Mouse (Mus musculus) midbrain, embryonic 10.5 days (tissue): ENCODE data around the gene Qrfp. TPM values are rescaled to one million over a fixed set of nuclear protein-coding genes. Genes with fewer than 3 reads are reported as not detected.

Experiments used
- DNase-seq: peaks from one replicate; pipeline ENCODE4 v3.0.0-alpha.2; 2017; ENCODE audit warnings: low spot score
- H3K27ac ChIP-seq: fragments of 300-500 bp; sonication (generic); replicated peaks from 2 replicates; pipeline ENCODE4 v1.5.1; 2016; ENCODE audit warnings: mild to moderate bottlenecking
- H3K27me3 ChIP-seq: fragments of 300-500 bp; sonication (generic); 2 replicates; pipeline ENCODE4 v1.6.1; 2016; ENCODE audit warnings: low read depth, mild to moderate bottlenecking; ENCODE audit not compliant: poor library complexity, severe bottlenecking
- H3K36me3 ChIP-seq: fragments of 300-500 bp; sonication (generic); 2 replicates; pipeline ENCODE4 v1.6.1; 2016; ENCODE audit warnings: mild to moderate bottlenecking, moderate library complexity
- H3K4me1 ChIP-seq: fragments of 300-500 bp; sonication (generic); 2 replicates; pipeline ENCODE4 v1.6.1; 2016
- H3K4me3 ChIP-seq: fragments of 300-500 bp; sonication (generic); 2 replicates; pipeline ENCODE4 v1.5.1; 2016; ENCODE audit warnings: mild to moderate bottlenecking, moderate library complexity
- H3K9me3 ChIP-seq: fragments of 300-500 bp; sonication (generic); replicated peaks from 2 replicates; pipeline ENCODE4 v1.6.1; 2016; ENCODE audit warnings: mild to moderate bottlenecking
- WGBS: fragments of 180-500 bp; shearing (Covaris S2); methylation state at CpG from one replicate; pipeline ENCODE4 v1.1.7; 2016; 5-methylcytosine and 5-hydroxymethylcytosine counted together
- polyA plus RNA-seq: library from polyadenylated mRNA; unstranded; fragments of >200 nt; fragmentation: Nextera tagmentation; extraction: Ambion mirVana; gene quantifications from 2 replicates; pipeline ENCODE4 v1.2.1, GENCODE M21; 2016

Gene Qrfp
- polyA plus RNA-seq, 1 experiment from 2014 or later = 0.05 TPM

DNA sequence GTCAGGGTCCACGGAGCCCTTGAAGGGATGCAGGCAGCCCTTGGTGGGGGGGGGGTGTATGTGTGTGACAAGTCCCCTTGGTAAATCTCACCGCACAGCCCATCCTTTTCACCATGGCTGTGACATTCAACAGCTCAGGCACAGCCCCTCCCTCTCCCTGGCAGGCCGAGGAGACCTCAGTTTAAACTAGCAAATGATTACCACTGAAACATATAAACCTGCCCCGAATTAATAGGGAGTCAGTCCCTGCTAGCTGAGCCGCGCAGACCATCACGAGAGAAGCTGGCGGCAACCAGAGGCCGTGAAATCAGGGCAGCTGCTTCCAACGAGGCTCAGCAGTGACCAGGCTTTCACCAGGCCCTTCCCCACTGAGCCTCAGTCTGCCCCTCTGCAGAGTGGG, 25.7 kb upstream of the Qrfp start:
- DNase-seq = no peak
- Histone ChIP-seq H3K36me3 (no peaks in the 10 kb centered on the region), H3K27me3 (peaks cover 31% of the 10 kb centered on the region), H3K9me3 (no peaks in the 10 kb centered on the region), H3K27ac (no peak overlapping the region), H3K4me1 (peaks cover 35% of the 10 kb centered on the region), H3K4me3 (no peak overlapping the region)
- WGBS = 73% methylated on average over 10 of the region's 10 CpGs

DNA sequence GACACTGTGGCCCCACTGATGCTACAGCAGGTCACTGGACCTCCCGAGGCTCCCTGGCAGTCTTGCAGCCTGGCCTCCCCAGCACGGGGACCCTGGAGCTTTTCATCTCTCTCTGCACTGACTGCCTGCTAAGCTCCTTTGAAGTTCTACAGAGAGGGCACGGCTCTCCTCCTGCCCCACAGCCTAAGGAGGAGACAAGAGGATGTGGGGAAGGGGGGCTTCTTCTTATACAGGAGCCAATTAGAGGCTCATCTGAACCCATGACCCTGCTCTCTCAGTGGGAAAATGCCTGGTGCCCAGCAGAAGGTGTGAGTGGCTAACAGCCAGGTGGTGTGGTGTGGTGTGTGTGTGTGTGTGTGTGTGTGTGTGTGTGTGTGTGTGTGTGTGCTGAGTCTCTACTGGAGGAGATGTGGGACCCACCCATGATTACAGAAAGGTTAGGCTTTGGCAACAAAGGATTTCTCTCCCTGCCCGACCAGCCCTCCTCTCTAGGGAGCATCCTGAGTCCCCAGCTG, 18.0 kb upstream of the Qrfp start:
- 8% methylated on average over 4 of the region's 4 CpGs for WGBS
- H3K27me3 ChIP-seq = peaks cover 12% of the 10 kb centered on the region
- H3K4me3 ChIP-seq = no peak overlapping the region
- DNase-seq = no peak
- H3K9me3 ChIP-seq = no peaks in the 10 kb centered on the region
- H3K27ac ChIP-seq = peak overlapping the region; percentile 46
- H3K36me3 ChIP-seq = no peaks in the 10 kb centered on the region
- peaks cover 53% of the 10 kb centered on the region for H3K4me1 ChIP-seq

DNA sequence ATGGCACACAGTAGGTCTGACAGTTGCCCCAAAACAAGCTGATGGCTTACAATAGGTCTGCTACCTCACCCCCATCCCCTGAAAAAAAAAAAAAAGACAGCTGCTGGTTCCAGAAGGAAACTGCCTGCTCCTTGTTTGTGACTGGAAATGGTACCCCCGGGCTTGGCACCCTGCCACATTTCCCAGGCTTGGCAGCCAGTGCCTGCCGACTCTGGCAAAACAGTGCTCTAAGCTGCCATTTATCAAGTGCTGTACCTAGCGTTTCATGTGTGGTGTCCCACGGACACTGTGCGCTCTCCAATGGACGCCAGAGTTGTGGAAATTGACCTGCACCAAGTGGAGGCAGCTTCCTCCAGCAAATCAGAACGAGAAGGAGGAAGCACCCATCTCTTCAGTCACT, 17.5 kb upstream of the Qrfp start:
- H3K36me3 ChIP-seq = no peaks in the 10 kb centered on the region
- H3K27me3 ChIP-seq = peaks cover 17% of the 10 kb centered on the region
- H3K27ac ChIP-seq = 0 out of 2 replicates have a peak overlapping the region, but pooled peaks have one; percentile 46
- no peaks in the 10 kb centered on the region for H3K9me3 ChIP-seq
- no peak overlapping the region for H3K4me3 ChIP-seq
- peaks cover 55% of the 10 kb centered on the region for H3K4me1 ChIP-seq
- WGBS = 76% methylated on average over 7 of the region's 7 CpGs
- DNase-seq = no peak

DNA sequence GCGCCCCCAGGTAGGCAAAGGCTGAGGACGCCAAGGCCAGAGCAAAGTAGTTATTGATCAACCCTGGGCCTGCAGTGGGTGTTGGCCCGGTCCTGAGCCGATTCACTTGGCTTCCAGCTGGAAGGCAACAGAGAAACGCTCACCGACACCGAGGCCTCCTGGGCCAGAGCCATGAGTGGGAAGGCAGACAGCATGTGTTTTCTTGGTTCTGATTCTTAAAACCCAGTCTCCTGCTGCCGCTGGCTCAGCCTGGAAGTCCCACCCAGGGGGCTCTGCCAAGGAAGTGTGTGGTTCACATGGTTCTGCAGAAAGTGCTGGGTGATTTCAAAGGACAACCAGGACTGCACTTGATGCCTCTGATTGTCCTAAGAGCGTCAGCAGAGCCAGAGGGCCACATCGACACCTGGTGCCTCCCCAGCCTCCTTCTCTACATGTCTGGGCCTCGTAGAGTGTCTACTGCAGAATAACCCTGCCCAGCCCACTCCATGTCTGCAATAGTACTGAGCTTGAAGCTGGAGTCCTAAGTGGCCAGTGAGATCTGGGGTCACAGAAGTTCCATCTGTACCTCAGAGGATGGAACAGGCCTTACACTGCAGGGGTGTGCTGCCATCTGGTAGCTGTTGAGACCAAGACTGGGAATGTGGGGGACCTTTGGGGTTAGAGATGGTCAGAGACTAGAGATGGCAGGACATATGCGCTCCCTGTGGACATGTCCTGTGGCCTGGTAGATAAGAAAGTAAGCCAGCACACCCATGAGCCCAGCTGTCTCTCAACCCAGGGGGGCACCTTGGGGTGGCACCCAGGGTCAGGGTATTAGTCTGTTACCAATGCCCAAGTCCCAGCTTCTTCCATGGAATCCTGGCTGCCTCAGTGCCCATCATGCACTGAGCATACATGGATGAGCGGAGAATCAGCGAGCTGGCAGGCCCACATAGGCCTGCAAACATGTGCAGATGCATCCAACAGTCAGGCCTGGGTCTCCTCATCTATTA, 16.0 kb upstream of the Qrfp start:
- 90% methylated on average over 14 of the region's 14 CpGs for whole genome bisulfite sequencing
- H3K27ac ChIP-seq = no peak overlapping the region; the same call in 1 of the 2 replicates

DNA sequence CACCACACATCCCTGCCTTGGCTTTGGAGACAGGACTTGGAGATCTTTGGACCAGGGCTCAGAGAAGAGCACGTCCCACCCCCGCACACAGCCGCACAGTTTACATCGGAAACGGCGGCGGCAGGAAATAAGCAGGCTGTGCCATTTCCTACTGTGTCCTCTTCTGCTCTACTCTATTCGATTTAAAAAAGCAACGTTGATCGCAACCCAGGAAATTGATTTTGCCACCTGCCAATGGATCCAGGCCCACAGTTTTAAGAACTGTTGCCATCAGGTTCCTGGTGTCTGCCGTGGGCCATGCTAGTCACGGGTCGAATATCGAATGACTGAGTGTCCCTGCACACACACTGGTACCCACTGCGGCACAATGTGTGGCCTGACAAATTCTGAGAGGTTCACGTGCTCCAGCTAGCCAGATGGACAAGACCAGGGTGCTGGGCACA, 15.1 kb upstream of the Qrfp start:
- WGBS = 88% methylated on average over 16 of the region's 16 CpGs
- H3K27me3 ChIP-seq = peaks cover 40% of the 10 kb centered on the region
- no peaks in the 10 kb centered on the region for H3K36me3 ChIP-seq
- no peak overlapping the region for H3K4me3 ChIP-seq
- no peaks in the 10 kb centered on the region for H3K9me3 ChIP-seq
- no peak overlapping the region for H3K27ac ChIP-seq
- no peak for DNase-seq
- peaks cover 68% of the 10 kb centered on the region for H3K4me1 ChIP-seq

More for the DNA sequence above, 16.0 kb upstream of the Qrfp start:
- Histone ChIP-seq H3K9me3 (no peaks in the 10 kb centered on the region), H3K4me3 (no peak overlapping the region), H3K36me3 (no peaks in the 10 kb centered on the region), H3K4me1 (peaks cover 67% of the 10 kb centered on the region), H3K27me3 (peaks cover 31% of the 10 kb centered on the region)
- no peak for DNase-seq

DNA sequence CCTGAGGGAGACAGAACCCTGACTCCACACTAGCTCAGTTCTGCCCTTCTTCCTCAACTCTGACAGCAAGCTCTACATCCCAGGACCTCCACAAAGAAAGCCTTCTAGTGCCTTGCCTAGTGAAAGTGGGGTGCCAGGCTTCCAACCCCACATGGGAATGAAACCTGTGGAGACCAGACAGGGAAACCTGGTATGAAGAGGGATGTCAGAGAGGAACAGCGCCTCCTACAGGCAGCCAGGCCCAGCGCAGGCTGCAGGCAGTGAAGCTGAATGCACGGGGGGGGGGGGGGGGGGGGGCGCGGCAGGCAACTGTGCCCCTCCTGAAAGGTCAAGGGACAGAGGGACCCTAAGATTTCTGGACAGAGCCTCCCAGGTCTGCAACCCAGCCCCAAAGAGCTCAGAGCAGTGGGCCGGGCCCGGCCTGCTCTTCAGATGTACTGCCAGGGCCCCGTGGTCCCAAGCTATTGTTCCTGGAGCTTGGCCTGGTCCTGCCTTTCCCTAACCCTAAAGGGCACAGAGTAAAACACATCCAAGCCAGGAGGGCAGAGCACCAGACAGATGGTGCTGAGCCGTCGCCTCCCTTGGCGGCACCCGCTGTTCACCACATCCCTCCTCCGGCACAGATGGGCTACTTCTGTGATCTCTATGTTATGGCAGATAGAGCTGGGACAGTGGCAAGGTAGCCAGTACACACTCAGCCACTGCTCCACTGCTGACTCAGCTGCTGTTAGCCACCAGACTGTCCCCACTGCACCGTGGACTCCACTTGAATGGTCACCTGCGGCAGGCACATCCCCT, 13.8 kb upstream of the Qrfp start:
- Histone ChIP-seq H3K27ac (peak overlapping the region; percentile 81), H3K9me3 (no peaks in the 10 kb centered on the region), H3K4me1 (peaks cover 54% of the 10 kb centered on the region), H3K27me3 (peaks cover 47% of the 10 kb centered on the region), H3K4me3 (no peak overlapping the region), H3K36me3 (no peaks in the 10 kb centered on the region)
- 88% methylated on average over 10 of the region's 15 CpGs for WGBS
- peak; percentile 53 for DNase-seq

DNA sequence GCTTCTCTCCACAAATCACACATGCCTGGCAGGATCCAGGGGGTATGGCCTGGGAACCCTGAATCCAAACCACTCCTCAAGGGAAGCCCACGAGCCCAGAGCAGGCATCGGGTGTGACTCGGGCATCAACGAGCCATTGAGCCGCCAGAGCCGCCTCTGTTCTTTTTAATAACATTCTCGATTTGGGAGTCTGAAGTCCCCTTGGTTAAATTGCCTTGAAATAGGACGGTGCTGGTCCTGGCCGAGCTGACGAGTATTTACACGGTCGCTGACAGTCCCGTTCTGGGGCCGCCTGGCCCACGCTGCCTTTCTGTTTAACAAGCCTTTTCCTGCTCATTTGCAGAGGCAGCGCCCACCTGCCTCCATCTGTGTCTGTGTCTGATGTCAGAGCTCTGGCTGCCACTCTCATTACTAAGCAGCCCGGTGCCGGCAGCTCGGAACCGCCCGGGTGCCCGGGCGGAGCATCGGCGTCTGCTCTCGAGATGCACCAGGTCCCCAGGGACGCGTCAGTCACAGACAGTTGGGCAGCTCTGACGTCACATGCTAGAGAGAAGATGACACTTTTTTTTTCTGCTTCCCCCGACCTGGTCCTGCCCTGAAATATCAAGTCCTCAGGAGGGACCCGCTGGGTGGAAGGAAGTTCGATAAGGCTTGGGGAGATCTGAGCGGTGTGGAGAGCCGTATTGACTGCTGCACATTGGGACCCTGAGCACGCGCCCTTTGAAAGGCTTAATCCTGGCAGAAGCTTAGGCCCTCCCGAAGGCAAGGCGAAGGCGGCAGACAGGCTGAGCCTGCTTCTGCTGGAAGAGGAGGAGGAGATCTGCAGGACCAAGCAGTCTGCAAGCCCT, 12.4 kb upstream of the Qrfp start:
- Histone ChIP-seq H3K4me1 (peaks cover 41% of the 10 kb centered on the region), H3K27ac (peak overlapping the region; percentile 81), H3K9me3 (no peaks in the 10 kb centered on the region), H3K27me3 (peaks cover 47% of the 10 kb centered on the region), H3K4me3 (peak overlapping the region; percentile 45), H3K36me3 (no peaks in the 10 kb centered on the region)
- 24% methylated on average over 39 of the region's 39 CpGs for WGBS
- peak; percentile 77 for DNase-seq

DNA sequence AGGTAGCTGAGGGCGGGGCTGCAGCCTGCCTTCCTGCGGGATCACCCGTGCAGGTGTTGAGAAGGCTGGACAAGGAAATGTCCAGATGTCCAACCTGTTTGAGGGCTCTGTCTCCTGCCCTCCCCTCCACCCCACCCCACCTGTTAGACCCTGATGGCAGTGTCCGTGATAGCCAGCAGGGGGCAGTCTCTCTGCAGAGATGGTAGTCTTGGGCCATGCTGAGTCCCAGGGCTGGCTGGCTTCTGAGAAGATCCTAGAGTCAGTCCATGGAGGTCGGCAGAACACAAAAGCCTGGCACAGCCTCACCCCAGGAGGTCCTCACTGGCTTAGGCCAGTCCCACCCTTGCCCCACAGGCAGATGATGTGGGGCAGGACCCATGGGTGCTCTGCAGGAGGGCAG, 5.0 kb upstream of the Qrfp start:
- no peak overlapping the region for H3K4me3 ChIP-seq
- peaks cover 19% of the 10 kb centered on the region for H3K27me3 ChIP-seq
- H3K36me3 ChIP-seq = no peaks in the 10 kb centered on the region
- H3K27ac ChIP-seq = no peak overlapping the region
- peaks cover 19% of the 10 kb centered on the region for H3K4me1 ChIP-seq
- WGBS = 26% methylated on average over 5 of the region's 5 CpGs
- no peaks in the 10 kb centered on the region for H3K9me3 ChIP-seq
- DNase-seq = peak; percentile 71

DNA sequence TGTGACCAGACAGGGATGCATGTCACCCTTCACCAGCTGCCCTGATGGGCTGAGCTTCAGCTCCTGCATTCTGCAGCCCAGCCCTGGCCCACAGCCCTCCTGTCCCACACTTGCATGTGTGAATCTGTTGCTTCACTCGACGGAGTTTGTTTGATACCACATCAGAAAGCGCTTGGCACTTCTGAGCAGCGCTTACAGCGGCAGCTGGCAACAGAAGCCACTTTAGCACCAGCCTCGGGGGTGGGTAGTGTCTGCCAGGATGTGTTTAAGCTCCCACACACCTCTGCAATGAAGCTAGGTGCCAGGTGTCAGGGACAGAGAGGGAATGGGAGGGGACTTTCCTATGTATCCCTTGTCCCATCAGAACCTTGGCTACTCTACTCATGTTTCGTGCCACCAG, 4.3 kb upstream of the Qrfp start:
- WGBS = 78% methylated on average over 7 of the region's 7 CpGs

DNA sequence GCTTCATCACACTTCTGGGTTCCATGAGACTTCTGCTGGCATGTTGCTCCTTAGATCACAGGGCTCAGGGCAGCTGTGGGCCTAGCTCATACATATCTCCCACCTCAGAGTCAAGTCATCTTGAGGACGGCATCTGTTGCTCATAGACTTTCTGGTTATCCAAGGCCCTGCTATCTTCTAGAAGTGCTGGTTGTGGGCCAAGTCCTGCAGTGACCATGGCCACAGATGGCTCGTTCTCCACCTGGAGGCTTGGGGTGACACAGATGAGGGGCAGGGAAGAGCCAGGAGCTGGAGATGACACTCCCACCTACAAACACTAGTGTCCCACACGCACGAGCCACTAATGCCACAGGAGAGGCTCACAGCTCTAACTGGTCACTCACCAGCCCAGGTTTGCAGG, 3.3 kb upstream of the Qrfp start:
- no peak overlapping the region for H3K4me3 ChIP-seq
- 87% methylated on average over 4 of the region's 4 CpGs for WGBS
- peaks cover 36% of the 10 kb centered on the region for H3K4me1 ChIP-seq
- peaks cover 12% of the 10 kb centered on the region; the same call in 1 of the 2 replicates for H3K27me3 ChIP-seq
- no peak overlapping the region for H3K27ac ChIP-seq
- H3K9me3 ChIP-seq = no peaks in the 10 kb centered on the region
- no peaks in the 10 kb centered on the region for H3K36me3 ChIP-seq
- no peak for DNase-seq

More for the DNA sequence above, 4.3 kb upstream of the Qrfp start:
- Histone ChIP-seq H3K9me3 (no peaks in the 10 kb centered on the region), H3K27ac (no peak overlapping the region), H3K36me3 (no peaks in the 10 kb centered on the region), H3K4me1 (peaks cover 26% of the 10 kb centered on the region), H3K4me3 (no peak overlapping the region), H3K27me3 (peaks cover 12% of the 10 kb centered on the region; the same call in 1 of the 2 replicates)
- no peak for DNase-seq

DNA sequence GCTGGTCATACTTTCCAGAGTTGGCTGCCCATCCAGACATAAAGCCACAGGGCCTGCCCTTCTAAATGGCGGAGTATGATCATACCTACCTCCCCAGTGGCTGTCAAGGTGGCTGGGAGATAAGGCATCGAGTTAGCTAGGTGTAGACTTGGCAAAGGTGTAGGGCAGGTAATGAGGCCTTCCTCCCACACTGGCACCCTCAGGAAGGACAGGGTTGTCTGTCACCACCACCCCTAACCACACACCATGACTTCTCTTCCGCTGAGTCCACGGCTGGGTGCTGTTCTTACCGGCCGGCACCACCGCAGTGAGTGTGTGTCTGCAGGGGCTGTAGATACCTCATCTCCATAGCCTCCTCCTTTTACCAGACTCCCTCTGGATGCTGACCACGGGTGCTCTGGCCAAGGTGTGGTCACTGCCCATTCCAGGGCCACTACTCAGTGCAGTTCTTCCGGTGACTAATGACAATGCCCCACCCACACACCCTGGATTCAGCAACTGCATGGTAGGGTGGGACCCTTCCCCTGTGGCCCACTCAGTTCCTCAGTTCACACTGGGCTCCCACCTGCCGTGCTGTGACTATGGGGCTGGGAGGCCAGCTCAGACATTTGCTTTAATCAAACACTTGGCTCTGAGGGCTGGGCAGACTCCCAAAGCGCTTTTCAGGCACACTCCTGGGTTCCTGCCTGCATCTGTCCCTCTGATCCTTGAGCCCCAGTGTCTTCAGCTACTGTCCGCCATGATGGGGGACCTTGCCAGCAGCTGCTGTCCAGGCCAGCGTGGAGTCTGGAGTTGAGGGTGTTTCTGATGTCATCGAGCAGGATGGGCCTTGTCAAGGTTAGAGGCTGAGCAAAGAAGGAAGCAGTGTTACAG, 942 bp upstream of the Qrfp start:
- Histone ChIP-seq H3K27ac (0 out of 2 replicates have a peak overlapping the region, but pooled peaks have one; percentile 68), H3K36me3 (no peaks in the 10 kb centered on the region), H3K4me1 (peaks cover 54% of the 10 kb centered on the region), H3K27me3 (peaks cover 17% of the 10 kb centered on the region; the same call in 1 of the 2 replicates), H3K9me3 (no peaks in the 10 kb centered on the region), H3K4me3 (no peak overlapping the region)
- WGBS = 89% methylated on average over 14 of the region's 14 CpGs
- no peak for DNase-seq
